Mouse (Mus musculus): ENCODE results near the gene Gm3604.
"Not testable (repeated sequence)": the region's sequence is repeated elsewhere in the genome, so short reads cannot be mapped to it uniquely, and the experiment has no call there.

The Gm3604 gene

GRCm38 (mm10) chr13:62382952-62383351 is at the start of gene Gm3604:
Gene Gm3604 (minus strand): TSS chr13:62383177.
- peak; percentile 35 to 55 for DNase-seq (ENCODE audit: low spot score in 2 of 2)

- DNase-seq (ENCODE audit: low spot score in 2 of 2), result not testable (repeated sequence)
Measured at GRCm38 (mm10) chr13:62399206-62399605, 16.2 kb upstream of the Gm3604 start.

GRCm38 (mm10) chr13:62390076-62390620 is 7.2 kb upstream of the Gm3604 start:
- DNase-seq (ENCODE audit: low spot score in 2 of 2), result not testable (repeated sequence)

GRCm38 (mm10) chr13:62331786-62332185 is 51.2 kb downstream of the Gm3604 start:
- DNase-seq (ENCODE audit: low spot score in 2 of 2), result no peak

- DNase-seq (ENCODE audit: low spot score in 2 of 2), result no peak
Measured at GRCm38 (mm10) chr13:62331381-62331780, 51.6 kb downstream of the Gm3604 start.

All from urinary bladder, adult 18-20 months (tissue).